Mouse (Mus musculus): ENCODE measurements at regions not wholly inside any gene's neighbourhood (a gene's known extent, or its start where the extent isn't known, plus 50 kb on each side); places are given as distances from the start of the nearest gene placed in this dataset.

- no peaks in the 10 kb centered on the region for H3K36me3 ChIP-seq (replicated peaks in 1 of 2; ENCODE audit: control insufficient read depth in 1 of 2, insufficient read depth in 1 of 2, low read length in 1 of 2)
- H3K9ac ChIP-seq (ENCODE audit: insufficient read depth, low read depth) = no peak overlapping the region
- dilution Hi-C loops (cut with MboI; ENCODE audit: extremely low pct_ligation_motif_present, extremely low pct_unique_long_range_greater_than_20kb, low sequenced_read_pairs) (no loop called here), in situ Hi-C loops (cut with MboI; ENCODE audit: low pct_ligation_motif_present, low pct_unique_long_range_greater_than_20kb, low sequenced_read_pairs) (no loop called here)
- no peaks in the 10 kb centered on the region for H3K79me2 ChIP-seq (replicated peaks; ENCODE audit: control insufficient read depth, extremely low read depth, insufficient read depth, poor library complexity, severe bottlenecking)
- no peak overlapping the region for H3K4me2 ChIP-seq (ENCODE audit: insufficient read depth, low read depth, poor library complexity, severe bottlenecking)
- H3K27me3 ChIP-seq (replicated peaks) = no peaks in the 10 kb centered on the region
- H3K9me3 ChIP-seq (replicated peaks; ENCODE audit: low read length) = peaks cover 69% of the 10 kb centered on the region
- TF ChIP-seq SIN3A (IDR thresholded peaks at IDR 0.05; ENCODE audit: low read length) (no peak), ZMIZ1 (IDR thresholded peaks at IDR 0.05; ENCODE audit: low read depth, low read length) (no peak), CHD2 (IDR thresholded peaks at IDR 0.05; ENCODE audit: low read length) (no peak)
- DNase-seq (ENCODE audit: extremely low read depth) = no peak
- no peak overlapping the region for H3K27ac ChIP-seq (ENCODE audit: insufficient read depth, low read depth)
- H3K4me1 ChIP-seq (ENCODE audit: control insufficient read depth in 1 of 2, insufficient read depth in 2 of 2) = no peaks in the 10 kb centered on the region
- H3K4me3 ChIP-seq (replicated peaks in 1 of 3; ENCODE audit: low read depth in 2 of 3, low read length in 2 of 3, poor library complexity in 1 of 3) = no peak overlapping the region
These were observed 463.5 kb upstream of the Kcnab2 start for GRCm38 (mm10) chr4:152941159-152941558.

GRCm38 (mm10) chr4:152936614-152937013 is 458.9 kb upstream of the Kcnab2 start:
- TF ChIP-seq RAD21 (IDR thresholded peaks at IDR 0.05; ENCODE audit: low read depth, low read length) (no peak), JUN (IDR thresholded peaks at IDR 0.05; ENCODE audit: insufficient read depth, low read depth, low read length) (no peak), SMC3 (IDR thresholded peaks at IDR 0.05; ENCODE audit: low read depth, low read length) (no peak), KAT2A (IDR thresholded peaks at IDR 0.05; ENCODE audit: insufficient replicate concordance, low read length) (no peak), USF2 (conservative IDR thresholded peaks at IDR 0.05; ENCODE audit: low read depth, low read length) (no peak), CHD1 (IDR thresholded peaks at IDR 0.05; ENCODE audit: low read depth, low read length) (no peak), CHD2 (IDR thresholded peaks at IDR 0.05; ENCODE audit: low read length) (no peak), SIN3A (IDR thresholded peaks at IDR 0.05; ENCODE audit: low read length) (no peak), TBP (conservative IDR thresholded peaks at IDR 0.05; ENCODE audit: low read depth, low read length) (no peak), POLR2AphosphoS2 (IDR thresholded peaks at IDR 0.05; ENCODE audit: low read depth, low read length) (no peak), MAFK (IDR thresholded peaks at IDR 0.05; ENCODE audit: insufficient replicate concordance, low read length) (no peak), UBTF (IDR thresholded peaks at IDR 0.05; ENCODE audit: low read depth, low read length) (no peak)
- no peaks in the 10 kb centered on the region for H3K27me3 ChIP-seq (replicated peaks)
- no peak overlapping the region for H3K9ac ChIP-seq (ENCODE audit: insufficient read depth, low read depth)
- H3K36me3 ChIP-seq (replicated peaks in 1 of 2; ENCODE audit: control insufficient read depth in 1 of 2, insufficient read depth in 1 of 2, low read length in 1 of 2) = no peaks in the 10 kb centered on the region
- H3K9me3 ChIP-seq (replicated peaks; ENCODE audit: low read length) = peaks cover 93% of the 10 kb centered on the region
- dilution Hi-C loops (cut with MboI; ENCODE audit: extremely low pct_ligation_motif_present, extremely low pct_unique_long_range_greater_than_20kb, low sequenced_read_pairs) (no loop called here), in situ Hi-C loops (cut with MboI; ENCODE audit: low pct_ligation_motif_present, low pct_unique_long_range_greater_than_20kb, low sequenced_read_pairs) (no loop called here)
- H3K4me3 ChIP-seq (replicated peaks in 1 of 3; ENCODE audit: low read depth in 2 of 3, low read length in 2 of 3, poor library complexity in 1 of 3) = no peak overlapping the region
- H3K4me1 ChIP-seq (ENCODE audit: control insufficient read depth in 1 of 2, insufficient read depth in 2 of 2) = no peaks in the 10 kb centered on the region
- no peak overlapping the region for H3K27ac ChIP-seq (ENCODE audit: insufficient read depth, low read depth)
- H3K79me2 ChIP-seq (replicated peaks; ENCODE audit: control insufficient read depth, extremely low read depth, insufficient read depth, poor library complexity, severe bottlenecking) = no peaks in the 10 kb centered on the region
- no peak overlapping the region for H3K4me2 ChIP-seq (ENCODE audit: insufficient read depth, low read depth, poor library complexity, severe bottlenecking)
- no peak for DNase-seq (ENCODE audit: extremely low read depth)

- H3K27me3 ChIP-seq (replicated peaks) = no peaks in the 10 kb centered on the region
- no peak overlapping the region for H3K4me3 ChIP-seq (replicated peaks in 1 of 3; ENCODE audit: low read depth in 2 of 3, low read length in 2 of 3, poor library complexity in 1 of 3)
- peaks cover 92% of the 10 kb centered on the region for H3K9me3 ChIP-seq (replicated peaks; ENCODE audit: low read length)
- no peak overlapping the region for H3K9ac ChIP-seq (ENCODE audit: insufficient read depth, low read depth)
- no peaks in the 10 kb centered on the region for H3K36me3 ChIP-seq (replicated peaks in 1 of 2; ENCODE audit: control insufficient read depth in 1 of 2, insufficient read depth in 1 of 2, low read length in 1 of 2)
- no peak for DNase-seq (ENCODE audit: extremely low read depth)
- H3K4me2 ChIP-seq (ENCODE audit: insufficient read depth, low read depth, poor library complexity, severe bottlenecking) = no peak overlapping the region
- no peak for TF ChIP-seq JUN (IDR thresholded peaks at IDR 0.05; ENCODE audit: insufficient read depth, low read depth, low read length)
- no peak for TF ChIP-seq POLR2AphosphoS2 (IDR thresholded peaks at IDR 0.05; ENCODE audit: low read depth, low read length)
- no peak for TF ChIP-seq MYC (IDR thresholded peaks at IDR 0.05; ENCODE audit: low read depth, low read length)
- in situ Hi-C loops (cut with MboI; ENCODE audit: low pct_ligation_motif_present, low pct_unique_long_range_greater_than_20kb, low sequenced_read_pairs) (no loop called here), dilution Hi-C loops (cut with MboI; ENCODE audit: extremely low pct_ligation_motif_present, extremely low pct_unique_long_range_greater_than_20kb, low sequenced_read_pairs) (no loop called here)
- no peaks in the 10 kb centered on the region for H3K4me1 ChIP-seq (ENCODE audit: control insufficient read depth in 1 of 2, insufficient read depth in 2 of 2)
- no peaks in the 10 kb centered on the region for H3K79me2 ChIP-seq (replicated peaks; ENCODE audit: control insufficient read depth, extremely low read depth, insufficient read depth, poor library complexity, severe bottlenecking)
- H3K27ac ChIP-seq (ENCODE audit: insufficient read depth, low read depth) = no peak overlapping the region
These were observed 457.8 kb upstream of the Kcnab2 start for GRCm38 (mm10) chr4:152935484-152935883.
